Comparison of ENCODE assay signal across 12 mouse cellular contexts in the genomic region with DNA sequence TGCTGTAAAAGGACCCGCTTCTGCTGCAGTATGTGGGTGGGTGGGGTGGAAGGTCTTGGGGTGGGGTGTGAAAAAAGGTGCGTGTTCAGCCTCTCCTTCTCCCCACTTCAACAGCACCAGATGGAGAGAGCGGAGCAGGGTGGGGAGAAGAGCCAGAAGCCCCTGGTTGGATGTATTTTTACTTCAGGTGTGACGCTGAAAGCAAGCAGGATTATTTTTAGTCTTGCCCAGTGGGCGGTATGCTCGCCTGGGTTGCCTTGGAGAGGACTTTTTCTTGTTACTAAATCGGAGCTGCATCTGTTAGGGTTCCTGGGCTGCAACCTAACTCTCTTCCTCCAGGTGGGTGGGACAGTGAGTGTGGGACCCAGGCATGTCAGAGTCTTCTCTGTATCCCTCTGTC.
DNase-seq lines count a peak whose midpoint lies in the region; ATAC-seq and TF ChIP-seq lines count a peak whose summit lies in the region.
"Had no signal": no experiment of that assay in that cellular context is flagged by ENCODE, and none has a peak within 500 bp of the region (broad histone marks: within the 10 kb centered on the region; RNA-seq: fewer than 3 reads in every experiment).

No protein-coding gene starts in this region.

- H3K9me3 ChIP-seq in heart, embryonic 13.5 days: no peaks in the 10 kb centered on the region

- peak overlapping the region; percentile 30; the same call in 1 of the 2 replicates for H3K27ac ChIP-seq in heart, embryonic 13.5 days (replicated peaks)
- H3K27ac ChIP-seq in cortical plate, adult 2 months (ENCODE audit: insufficient read depth, low read length): peak overlapping the region; percentile 89

- no peak for TF ChIP-seq CTCF in cortical plate, adult 2 months (IDR thresholded peaks at IDR 0.05; ENCODE audit: extremely low read depth, insufficient read depth, low read length)

- 0 out of 2 replicates have a peak overlapping the region, but pooled peaks have one; percentile 34 for H3K9ac ChIP-seq in heart, embryonic 13.5 days

- no peak for ATAC-seq in heart, embryonic 13.5 days (ENCODE audit: extremely low read depth, insufficient number of reproducible peaks, low FRiP score, low TSS enrichment)
- ATAC-seq: intestine, postnatal 0 days had no signal

- peaks cover 19% of the 10 kb centered on the region for H3K4me1 ChIP-seq in heart, embryonic 13.5 days
- H3K4me1 ChIP-seq in cortical plate, adult 2 months (ENCODE audit: control insufficient read depth, insufficient read depth, low read length): peaks cover 17% of the 10 kb centered on the region

- intact Hi-C loops in heart, postnatal 25 days (cut with DNase I): no loop called here
- intact Hi-C loops in left cerebral cortex, postnatal 25 days (cut with DNase I): loop anchor here (1.0 to 5.0 kb wide), 3 partner anchors 40 to 63 kb away; no protein-coding TSS in a partner anchor

- TF ChIP-seq POLR2A in cortical plate, adult 2 months (IDR thresholded peaks at IDR 0.05; ENCODE audit: extremely low read depth, insufficient read depth, low read length): no peak

- 33% methylated on average over 7 of the region's 7 CpGs for WGBS in heart, embryonic 13.5 days

- H3K27me3 ChIP-seq in heart, embryonic 13.5 days (replicated peaks): no peaks in the 10 kb centered on the region

- no peaks in the 10 kb centered on the region for H3K36me3 ChIP-seq in heart, embryonic 13.5 days

- no peak for DNase-seq in heart, postnatal 25 days (ENCODE audit: low spot score)
- DNase-seq in cerebellum, adult 18-20 months: peak; percentile 59 to 63
- peak; percentile 84 to 99 for DNase-seq in left cerebral cortex, postnatal 25 days (ENCODE audit: low spot score in 2 of 2)
- no peak for DNase-seq in kidney, postnatal 14 days
- no peak for DNase-seq in retina, embryonic 14.5 days (ENCODE audit: low spot score)
- no peak for DNase-seq in embryo, embryonic 11 days
- DNase-seq: gastrocnemius, postnatal 10 days; thymus, postnatal 4 days had no signal

- H3K4me3 ChIP-seq in heart, embryonic 13.5 days: no peak overlapping the region
- no peak overlapping the region for H3K4me3 ChIP-seq in cortical plate, adult 2 months (ENCODE audit: insufficient read depth, low read length)

- peak overlapping the region; percentile 48 for H3K4me2 ChIP-seq in heart, embryonic 13.5 days
- H3K4me2 ChIP-seq: liver, embryonic 11.5 days had no signal

Comparison
In these comparisons a context has a peak if more than half of its experiments do, and no peak if none do; other contexts are left out.
1. DNase-seq: peak in cerebellum, adult 18-20 months (2 of 2) and left cerebral cortex, postnatal 25 days (2 of 2); none in heart, postnatal 25 days (single experiment), kidney, postnatal 14 days (single experiment), retina, embryonic 14.5 days (single experiment) and embryo, embryonic 11 days (single experiment).